Mouse (Mus musculus) gastrocnemius, postnatal 10 days (tissue): ENCODE results near the gene Ctla4. TPM values are rescaled to one million over a fixed set of nuclear protein-coding genes. Genes with fewer than 3 reads are reported as not detected.

Experiments
- DNase-seq: peaks from one replicate; pipeline ENCODE4 v3.0.0; 2021; ENCODE audit warnings: mixed read lengths
- total RNA-seq, 2 experiments: library from RNA; stranded (reverse); gene quantifications; 2 replicates each; pipeline ENCODE4 v1.2.3; 2021

Gene Ctla4
- total RNA-seq, 2 experiments from 2014 or later, result not detected

DNA sequence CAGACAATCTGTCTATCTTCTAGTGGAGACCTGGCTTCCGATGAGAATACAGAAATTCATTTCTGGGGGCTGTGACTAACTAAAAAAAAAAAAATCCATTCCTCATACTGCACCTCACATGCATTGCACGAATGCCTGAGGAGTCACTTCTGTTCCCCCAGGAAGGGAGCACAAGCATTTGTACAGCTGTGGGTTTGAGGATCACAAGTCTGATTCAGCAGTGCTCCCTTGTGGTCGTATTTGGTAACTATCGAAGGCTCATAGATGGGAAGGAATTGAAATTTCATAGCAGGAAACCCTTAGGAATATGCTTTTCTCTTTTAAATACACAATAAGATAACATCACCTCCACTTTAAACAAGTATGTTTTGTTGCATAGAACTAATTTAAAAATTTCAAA lies 74.3 kb downstream of the Ctla4 start:
- peak; percentile 72 for DNase-seq

DNA sequence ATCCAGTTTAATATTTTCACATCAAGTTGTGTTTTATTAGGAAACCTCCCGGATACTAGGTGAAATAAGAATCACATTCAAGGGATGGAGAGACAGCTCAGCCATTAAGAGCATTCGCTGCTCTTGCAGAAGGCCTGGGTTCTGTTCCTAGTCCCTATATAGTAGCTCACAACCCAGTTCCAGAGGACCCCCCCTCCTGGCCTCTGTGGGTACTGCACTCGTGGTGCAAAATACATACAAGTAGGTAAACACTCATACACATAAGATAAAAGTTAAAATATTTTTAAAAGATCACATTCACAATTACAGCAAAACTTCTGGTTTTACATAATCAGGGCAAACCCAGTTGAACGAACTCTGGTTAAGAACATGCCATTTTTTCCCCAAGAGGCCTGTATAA lies 75.3 kb downstream of the Ctla4 start:
- DNase-seq, result no peak

Other genes starting within 250 kb of the Ctla4 start
- 1 to 10 TPM; 3.4 to 5.1 TPM for gene Cd28, start 170.2 kb upstream of the Ctla4 start, total RNA-seq
- under 1 TPM; 0.07 to 0.12 TPM for gene Icos, start 90.9 kb downstream of the Ctla4 start, total RNA-seq